Mouse (Mus musculus) left cerebral cortex, adult 8-10 months (tissue): ENCODE measurements around the gene B3galt4. TPM values are rescaled to one million over a fixed set of nuclear protein-coding genes. Genes with fewer than 3 reads are reported as not detected.
"Not testable (repeated sequence)": the region's sequence is repeated elsewhere in the genome, so short reads cannot be mapped to it uniquely, and the experiment has no call there.

Source experiments
- DNase-seq, 2 experiments: peaks; one replicate each; pipeline ENCODE4 v3.0.0; 2022; ENCODE audit warnings: low spot score in 2 of 2
- total RNA-seq, 4 experiments: library from RNA; stranded (reverse); gene quantifications; 2 replicates each; pipeline ENCODE4 v1.2.4; 2022

The B3galt4 gene
- total RNA-seq, 4 experiments from 2014 or later: 5.8 to 6.9 (median 6.2) TPM

DNA sequence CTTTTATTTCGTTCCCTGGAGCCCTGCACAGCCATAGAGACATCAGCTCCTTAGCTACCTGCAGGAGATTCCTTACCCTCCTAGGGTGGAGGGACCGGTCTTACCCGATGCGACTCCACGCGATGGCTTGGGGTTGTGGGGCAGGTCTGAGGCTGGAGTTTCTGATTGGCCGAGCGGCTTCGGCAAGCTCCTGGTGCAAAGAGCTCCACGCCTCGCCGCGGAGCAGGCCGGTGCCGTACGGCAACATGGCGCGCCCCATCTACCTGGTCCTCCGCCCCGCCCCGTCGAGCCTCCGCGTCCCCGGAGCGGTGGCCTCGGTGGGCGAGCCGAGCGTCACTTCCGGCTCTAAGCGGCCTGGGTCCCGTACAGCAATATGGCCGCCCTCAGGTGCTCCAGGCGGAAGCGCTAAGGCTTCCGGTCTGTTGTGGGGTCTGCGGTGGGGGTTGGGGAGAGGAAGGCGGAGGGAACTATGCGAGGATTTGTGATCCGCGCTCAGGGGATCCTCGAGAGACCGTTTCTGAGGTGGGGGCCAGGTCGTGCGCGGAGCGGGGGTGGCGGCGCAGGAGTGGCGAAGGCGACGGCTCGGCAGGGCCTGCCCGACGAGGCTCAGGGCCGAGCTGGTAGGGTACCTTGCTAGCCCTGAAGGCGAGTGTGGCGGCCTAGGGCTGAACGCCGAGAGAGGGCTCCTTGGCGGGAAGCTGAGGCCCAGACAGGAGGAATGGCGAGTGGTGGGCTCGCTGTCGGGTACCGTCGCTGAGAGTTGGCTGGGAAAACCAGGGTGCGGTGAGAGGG lies 42.0 kb downstream of the B3galt4 start, which contains the start of gene Daxx:
Daxx (plus strand) TSS at position 338 of the 792 bp plus-strand sequence.
- DNase-seq: peak; percentile 94 to 99

GRCm38 (mm10) chr17:33908331-33909076 lies 42.8 kb downstream of the B3galt4 start:
- peak in 1 of 2 experiments; percentile 63 for DNase-seq

DNA sequence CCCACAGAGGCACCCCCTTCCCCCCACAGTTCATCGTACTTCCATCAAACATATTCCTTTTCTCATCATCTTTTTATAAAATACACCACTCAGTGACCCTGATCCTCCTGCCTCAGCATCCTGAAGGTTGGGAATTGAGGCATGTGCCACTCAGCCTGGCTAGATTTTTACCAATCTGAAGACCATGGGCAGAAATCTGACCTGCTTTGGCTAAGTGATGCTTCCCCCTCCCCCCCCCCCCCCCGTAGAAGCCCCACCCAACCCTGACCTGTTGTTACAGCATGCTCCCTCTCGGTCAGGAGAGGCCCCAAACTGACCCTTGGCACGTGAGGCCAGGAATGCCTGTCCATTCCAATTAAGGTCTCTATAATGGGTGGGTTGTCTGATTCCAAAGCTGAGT lies 46.5 kb downstream of the B3galt4 start, which contains the start of gene Platr17:
Platr17 (plus strand) TSS at position 301 of the 400 bp plus-strand sequence.
- DNase-seq: not testable (repeated sequence)

- not testable (repeated sequence) for DNase-seq
These were observed 47.2 kb downstream of the B3galt4 start for GRCm38 (mm10) chr17:33903911-33904651.

- DNase-seq: no peak
These were observed 48.8 kb downstream of the B3galt4 start for GRCm38 (mm10) chr17:33902491-33902890.

- no peak for DNase-seq
These were observed 49.2 kb downstream of the B3galt4 start for GRCm38 (mm10) chr17:33902079-33902478.

- DNase-seq: no peak
These were observed 49.6 kb downstream of the B3galt4 start for GRCm38 (mm10) chr17:33901653-33902052.

DNA sequence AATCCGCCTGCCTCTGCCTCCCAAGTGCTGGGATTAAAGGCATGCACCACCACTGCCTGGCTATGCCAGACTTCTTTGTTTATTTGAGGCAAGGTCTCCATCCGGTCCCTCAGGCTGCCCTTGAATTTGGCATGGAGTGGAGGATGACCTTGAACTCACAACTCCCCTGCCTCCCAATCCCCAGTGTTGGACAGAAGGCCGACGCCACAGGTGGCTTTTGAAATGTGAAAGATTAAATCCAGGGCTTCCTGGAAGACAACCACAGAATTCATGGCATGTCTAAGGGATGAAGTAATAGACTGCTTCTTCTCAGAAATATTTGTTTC lies 50.3 kb downstream of the B3galt4 start:
- no peak for DNase-seq

- DNase-seq: no peak
These were observed 50.9 kb downstream of the B3galt4 start for GRCm38 (mm10) chr17:33900281-33900988.

Other genes starting within 250 kb of the B3galt4 start
- gene March2, start 232.8 kb downstream of the B3galt4 start, total RNA-seq: 10 to 100 TPM; 85.6 to 95.3 (median 89.9) TPM
- gene Rab11b, start 191.0 kb downstream of the B3galt4 start, total RNA-seq: 100 to 1,000 TPM; 351 to 365 (median 357) TPM
- gene Angptl4, start 169.7 kb downstream of the B3galt4 start, total RNA-seq: 1 to 10 TPM; 2.3 to 3.2 (median 2.5) TPM
- 10 to 100 TPM; 27.6 to 33.8 (median 31.5) TPM for gene Kank3, start 141.0 kb downstream of the B3galt4 start, total RNA-seq
- gene Rps28, start 126.9 kb downstream of the B3galt4 start, total RNA-seq: 100 to 1,000 TPM; 672 to 810 (median 775) TPM
- 100 to 1,000 TPM; 193 to 206 (median 201) TPM for gene Ndufa7, start 126.9 kb downstream of the B3galt4 start, total RNA-seq
- gene Cd320, start 108.4 kb downstream of the B3galt4 start, total RNA-seq: 10 to 100 TPM; 23.3 to 27.1 (median 24.8) TPM
- gene Gm7029, start 77.7 kb downstream of the B3galt4 start, total RNA-seq: not detected
- 1 to 10 TPM; 2.0 to 3.0 (median 2.9) TPM for gene Kifc1, start 60.8 kb downstream of the B3galt4 start, total RNA-seq
- gene Platr17, start 46.4 kb downstream of the B3galt4 start, total RNA-seq: 1 to 10 TPM in 2 of 4 experiments, not detected in 2; 1.3 to 1.6 TPM
- 10 to 100 TPM; 24.0 to 31.9 (median 27.1) TPM for gene Daxx, start 42.1 kb downstream of the B3galt4 start, total RNA-seq
- 10 to 100 TPM; 53.0 to 74.3 (median 56.5) TPM for gene Tapbp, start 35.6 kb downstream of the B3galt4 start, total RNA-seq
- gene Zbtb22, start 35.6 kb downstream of the B3galt4 start, total RNA-seq: 10 to 100 TPM; 36.8 to 44.6 (median 41.3) TPM
- gene Rgl2, start 21.9 kb downstream of the B3galt4 start, total RNA-seq: 10 to 100 TPM; 48.9 to 73.4 (median 60.6) TPM
- gene Pfdn6, start 11.1 kb downstream of the B3galt4 start, total RNA-seq: 100 to 1,000 TPM in 1 of 4 experiments, 10 to 100 TPM in 3; 81.6 to 112 (median 95.7) TPM
- gene Wdr46, start 10.8 kb downstream of the B3galt4 start, total RNA-seq: 10 to 100 TPM; 10.9 to 14.7 (median 13.7) TPM
- gene Vps52, start 4.3 kb upstream of the B3galt4 start, total RNA-seq: 10 to 100 TPM; 70.6 to 79.6 (median 72.8) TPM
- gene Rps18, start 4.5 kb upstream of the B3galt4 start, total RNA-seq: 100 to 1,000 TPM; 328 to 351 (median 339) TPM
- gene H2-K1, start 48.9 kb upstream of the B3galt4 start, total RNA-seq: 10 to 100 TPM; 31.2 to 66.9 (median 50.2) TPM
- gene Ring1, start 73.2 kb upstream of the B3galt4 start, total RNA-seq: 10 to 100 TPM; 31.4 to 43.5 (median 36.1) TPM
- 10 to 100 TPM; 45.6 to 50.2 (median 46.4) TPM for gene H2-Ke6, start 76.6 kb upstream of the B3galt4 start, total RNA-seq
- 10 to 100 TPM; 91.2 to 98.6 (median 95.0) TPM for gene Slc39a7, start 80.2 kb upstream of the B3galt4 start, total RNA-seq
- 10 to 100 TPM; 72.8 to 87.6 (median 78.1) TPM for gene Rxrb, start 80.3 kb upstream of the B3galt4 start, total RNA-seq
- 10 to 100 TPM; 12.6 to 18.0 (median 16.8) TPM for gene Col11a2, start 87.9 kb upstream of the B3galt4 start, total RNA-seq
- 1 to 10 TPM in 2 of 4 experiments, under 1 TPM in 1, not detected in 1; 0.44 to 2.2 (median 1.7) TPM for gene H2-Oa, start 140.9 kb upstream of the B3galt4 start, total RNA-seq
- gene H2-DMa, start 168.1 kb upstream of the B3galt4 start, total RNA-seq: 10 to 100 TPM; 20.7 to 35.3 (median 30.7) TPM
- 100 to 1,000 TPM; 181 to 210 (median 190) TPM for gene Brd2, start 171.1 kb upstream of the B3galt4 start, total RNA-seq
- gene H2-DMb2, start 191.8 kb upstream of the B3galt4 start, total RNA-seq: 1 to 10 TPM in 3 of 4 experiments, under 1 TPM in 1; 0.84 to 3.5 (median 2.0) TPM
- gene H2-DMb1, start 201.6 kb upstream of the B3galt4 start, total RNA-seq: 1 to 10 TPM; 2.2 to 7.1 (median 3.5) TPM
- 1 to 10 TPM; 3.0 to 8.6 (median 4.6) TPM for gene Tap1, start 236.1 kb upstream of the B3galt4 start, total RNA-seq
- gene Psmb9, start 236.3 kb upstream of the B3galt4 start, total RNA-seq: 1 to 10 TPM; 2.6 to 3.2 (median 3.0) TPM
- gene Psmb8, start 246.2 kb upstream of the B3galt4 start, total RNA-seq: 10 to 100 TPM in 1 of 4 experiments, 1 to 10 TPM in 3; 4.0 to 12.1 (median 7.1) TPM